Mouse (Mus musculus): ENCODE measurements around the gene Tanc2.

Gene Tanc2

DNA sequence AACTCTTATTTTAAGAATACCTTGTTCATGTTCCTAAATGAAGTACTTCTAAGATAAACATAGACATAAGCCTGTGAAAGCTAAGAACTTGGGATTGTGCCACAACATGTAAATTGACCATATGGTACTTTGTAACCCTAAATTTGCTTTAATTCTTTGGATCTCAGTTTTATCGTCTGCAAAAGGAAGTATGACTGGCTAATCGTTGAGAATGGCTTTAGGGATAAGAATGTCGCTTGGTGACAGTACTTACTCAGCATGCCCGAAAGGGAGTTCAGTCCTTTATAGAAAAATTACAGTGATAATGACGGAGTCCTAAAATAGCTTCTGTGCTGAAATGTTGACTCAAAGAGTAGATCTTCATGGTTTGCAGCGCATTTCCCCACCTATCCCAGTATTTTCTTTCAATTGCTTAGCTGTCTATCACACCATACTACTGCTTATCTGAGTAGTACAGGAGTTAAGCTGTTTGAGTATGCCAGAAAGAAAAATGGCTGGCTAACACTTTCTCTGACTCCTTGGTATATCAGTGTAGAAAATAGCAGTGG is 246.6 kb downstream of the Tanc2 start:
- Histone ChIP-seq H3K27me3 (ENCODE audit: control insufficient read depth, insufficient read depth, low read length, poor library complexity, severe bottlenecking) (no peaks in the 10 kb centered on the region), H3K36me3 (ENCODE audit: control insufficient read depth, insufficient read depth, low read length, poor library complexity, severe bottlenecking) (no peaks in the 10 kb centered on the region)
- DNase-seq (ENCODE audit: low read depth, low spot score), result no peak

GRCm38 (mm10) chr11:105837962-105838361 is 248.2 kb downstream of the Tanc2 start:
- H3K27me3 ChIP-seq (ENCODE audit: control insufficient read depth, insufficient read depth, low read length, poor library complexity, severe bottlenecking), result no peaks in the 10 kb centered on the region
- H3K36me3 ChIP-seq (ENCODE audit: control insufficient read depth, insufficient read depth, low read length, poor library complexity, severe bottlenecking), result no peaks in the 10 kb centered on the region
- DNase-seq (ENCODE audit: low read depth, low spot score), result no peak

- no peaks in the 10 kb centered on the region for H3K36me3 ChIP-seq (ENCODE audit: control insufficient read depth, insufficient read depth, low read length, poor library complexity, severe bottlenecking)
- H3K27me3 ChIP-seq (ENCODE audit: control insufficient read depth, insufficient read depth, low read length, poor library complexity, severe bottlenecking), result no peaks in the 10 kb centered on the region
- DNase-seq (ENCODE audit: low read depth, low spot score), result no peak
These were observed 256.1 kb downstream of the Tanc2 start for GRCm38 (mm10) chr11:105845901-105846300.

GRCm38 (mm10) chr11:105855504-105855903 is 265.7 kb downstream of the Tanc2 start:
- no peak for DNase-seq (ENCODE audit: low read depth, low spot score)
- no peaks in the 10 kb centered on the region for H3K36me3 ChIP-seq (ENCODE audit: control insufficient read depth, insufficient read depth, low read length, poor library complexity, severe bottlenecking)

GRCm38 (mm10) chr11:105858063-105858462 is 268.3 kb downstream of the Tanc2 start:
- no peak for DNase-seq (ENCODE audit: low read depth, low spot score)

More at GRCm38 (mm10) chr11:105855504-105855903, 265.7 kb downstream of the Tanc2 start:
- no peaks in the 10 kb centered on the region for H3K27me3 ChIP-seq (ENCODE audit: control insufficient read depth, insufficient read depth, low read length, poor library complexity, severe bottlenecking)

DNA sequence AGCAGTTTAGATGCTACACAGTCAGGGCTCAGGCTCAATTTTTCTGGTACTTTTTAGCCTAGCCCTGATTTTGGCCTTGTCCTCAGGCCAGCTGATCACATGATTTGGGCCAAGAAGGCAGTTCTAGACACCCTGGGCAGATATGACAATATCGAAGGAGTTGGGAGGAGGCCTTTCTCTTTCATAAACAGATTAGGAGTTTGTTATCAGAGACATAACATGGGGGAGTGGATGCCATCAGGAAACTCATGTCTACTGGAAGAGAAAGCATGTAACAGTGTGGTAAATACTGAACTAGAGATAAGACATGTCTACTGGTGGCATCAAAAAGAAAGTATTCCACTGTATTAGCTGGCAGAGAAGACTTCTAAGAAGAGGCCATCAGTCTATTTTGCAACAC is 295.8 kb downstream of the Tanc2 start:
- no peak for DNase-seq (ENCODE audit: low read depth, low spot score)
- Histone ChIP-seq H3K36me3 (ENCODE audit: control insufficient read depth, insufficient read depth, low read length, poor library complexity, severe bottlenecking) (no peaks in the 10 kb centered on the region), H3K27me3 (ENCODE audit: control insufficient read depth, insufficient read depth, low read length, poor library complexity, severe bottlenecking) (no peaks in the 10 kb centered on the region)

More at GRCm38 (mm10) chr11:105858063-105858462, 268.3 kb downstream of the Tanc2 start:
- Histone ChIP-seq H3K27me3 (ENCODE audit: control insufficient read depth, insufficient read depth, low read length, poor library complexity, severe bottlenecking) (no peaks in the 10 kb centered on the region), H3K36me3 (ENCODE audit: control insufficient read depth, insufficient read depth, low read length, poor library complexity, severe bottlenecking) (no peaks in the 10 kb centered on the region)

- DNase-seq (ENCODE audit: low read depth, low spot score), result no peak
- H3K27me3 ChIP-seq (ENCODE audit: control insufficient read depth, insufficient read depth, low read length, poor library complexity, severe bottlenecking), result no peaks in the 10 kb centered on the region
- no peaks in the 10 kb centered on the region for H3K36me3 ChIP-seq (ENCODE audit: control insufficient read depth, insufficient read depth, low read length, poor library complexity, severe bottlenecking)
These were observed 297.5 kb downstream of the Tanc2 start for GRCm38 (mm10) chr11:105887281-105887680.

DNA sequence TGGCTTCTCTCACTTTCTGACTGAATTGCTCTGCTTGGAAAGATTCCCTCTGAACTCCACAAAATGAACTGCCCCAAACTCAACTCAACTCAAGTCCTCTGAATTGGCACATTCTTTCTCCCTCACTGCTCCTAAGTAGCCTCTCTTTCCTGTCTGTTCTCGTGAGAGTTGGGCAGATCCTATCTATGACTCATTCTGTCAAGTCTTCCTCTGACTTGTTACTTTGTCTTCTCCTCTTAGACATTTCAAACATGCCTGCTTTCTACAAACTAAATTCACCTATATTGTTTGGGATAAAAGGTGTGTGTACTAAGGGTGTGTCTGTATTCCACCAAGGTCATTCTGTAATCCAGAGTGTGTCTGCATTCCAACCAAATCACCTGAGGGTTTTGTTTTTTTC is 309.4 kb downstream of the Tanc2 start:
- H3K27me3 ChIP-seq (ENCODE audit: control insufficient read depth, insufficient read depth, low read length, poor library complexity, severe bottlenecking), result no peaks in the 10 kb centered on the region
- no peak for DNase-seq (ENCODE audit: low read depth, low spot score)
- no peaks in the 10 kb centered on the region for H3K36me3 ChIP-seq (ENCODE audit: control insufficient read depth, insufficient read depth, low read length, poor library complexity, severe bottlenecking)

DNA sequence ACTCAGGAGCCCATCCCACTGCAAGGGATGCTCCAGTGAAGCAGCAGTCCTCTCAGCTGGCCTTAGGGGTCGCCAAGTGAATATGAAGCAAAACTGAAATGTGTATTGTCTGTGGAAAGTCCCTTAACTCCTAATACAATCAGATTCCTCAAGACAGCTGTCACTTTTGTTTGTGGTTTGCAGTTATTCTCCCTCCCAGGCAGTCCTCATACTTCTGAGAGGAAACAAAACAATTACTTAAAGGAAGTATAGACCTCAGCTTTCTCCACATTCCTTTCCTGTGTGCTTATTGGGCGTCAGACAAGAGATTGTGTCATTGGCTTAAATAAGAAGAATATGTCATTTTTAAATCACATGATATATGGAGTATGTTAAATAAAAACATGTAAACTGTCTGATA is 311.7 kb downstream of the Tanc2 start:
- DNase-seq (ENCODE audit: low read depth, low spot score), result peak; percentile 29
- Histone ChIP-seq H3K36me3 (ENCODE audit: control insufficient read depth, insufficient read depth, low read length, poor library complexity, severe bottlenecking) (no peaks in the 10 kb centered on the region), H3K27me3 (ENCODE audit: control insufficient read depth, insufficient read depth, low read length, poor library complexity, severe bottlenecking) (no peaks in the 10 kb centered on the region)

DNA sequence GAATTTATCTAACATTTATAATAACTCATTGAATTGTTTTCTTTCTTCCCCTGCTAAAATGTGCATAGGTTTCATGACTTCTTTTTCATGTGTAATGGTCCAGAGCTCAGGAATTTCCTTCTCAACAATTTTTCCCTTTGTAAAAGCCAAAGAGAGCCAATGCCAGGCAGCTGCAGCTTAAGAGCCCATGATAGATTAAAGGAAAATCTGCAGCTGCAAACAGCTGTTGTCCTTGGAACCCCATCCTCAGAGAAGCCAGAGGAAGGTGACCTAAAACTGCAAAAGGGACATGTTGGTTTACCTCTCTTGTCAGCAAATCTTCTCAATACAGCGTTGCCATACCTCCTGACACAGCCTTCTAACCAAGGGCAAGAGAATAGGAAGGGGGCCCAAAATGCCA is 313.2 kb downstream of the Tanc2 start:
- no peak for DNase-seq (ENCODE audit: low read depth, low spot score)
- no peaks in the 10 kb centered on the region for H3K27me3 ChIP-seq (ENCODE audit: control insufficient read depth, insufficient read depth, low read length, poor library complexity, severe bottlenecking)
- no peaks in the 10 kb centered on the region for H3K36me3 ChIP-seq (ENCODE audit: control insufficient read depth, insufficient read depth, low read length, poor library complexity, severe bottlenecking)

DNA sequence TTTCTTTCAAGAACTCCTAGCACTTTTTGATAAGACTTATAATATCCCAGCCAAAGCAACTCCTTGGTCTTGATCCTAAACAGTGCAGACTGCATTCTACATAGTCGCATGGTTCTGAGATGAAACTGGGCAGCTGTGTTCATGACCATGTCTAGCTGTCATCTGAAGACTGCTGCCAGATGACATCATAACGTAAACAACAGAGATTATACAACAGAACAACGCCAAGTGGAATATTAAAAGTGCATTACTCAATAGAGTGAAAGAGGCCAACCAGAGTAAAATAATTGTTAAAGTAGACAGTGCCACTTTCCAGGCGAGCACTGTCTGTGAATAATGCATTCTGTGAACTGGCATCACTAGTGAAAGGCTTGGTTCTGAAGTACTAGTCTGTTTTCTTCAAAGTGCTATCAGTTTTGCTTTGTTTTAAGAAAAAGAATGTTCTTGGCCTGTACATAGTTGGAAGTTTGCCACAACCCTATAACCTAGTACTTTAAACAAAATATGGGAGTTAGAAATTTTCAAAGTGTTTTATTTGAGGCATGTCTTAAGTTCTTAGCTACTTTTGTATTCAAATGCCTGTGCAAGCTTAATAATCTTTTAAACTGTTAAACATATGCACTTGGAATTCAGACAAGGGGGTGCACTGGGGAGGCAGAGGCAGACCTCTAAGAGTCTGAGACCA is 315.9 kb downstream of the Tanc2 start:
- Histone ChIP-seq H3K36me3 (ENCODE audit: control insufficient read depth, insufficient read depth, low read length, poor library complexity, severe bottlenecking) (no peaks in the 10 kb centered on the region), H3K27me3 (ENCODE audit: control insufficient read depth, insufficient read depth, low read length, poor library complexity, severe bottlenecking) (no peaks in the 10 kb centered on the region)
- DNase-seq (ENCODE audit: low read depth, low spot score), result no peak

DNA sequence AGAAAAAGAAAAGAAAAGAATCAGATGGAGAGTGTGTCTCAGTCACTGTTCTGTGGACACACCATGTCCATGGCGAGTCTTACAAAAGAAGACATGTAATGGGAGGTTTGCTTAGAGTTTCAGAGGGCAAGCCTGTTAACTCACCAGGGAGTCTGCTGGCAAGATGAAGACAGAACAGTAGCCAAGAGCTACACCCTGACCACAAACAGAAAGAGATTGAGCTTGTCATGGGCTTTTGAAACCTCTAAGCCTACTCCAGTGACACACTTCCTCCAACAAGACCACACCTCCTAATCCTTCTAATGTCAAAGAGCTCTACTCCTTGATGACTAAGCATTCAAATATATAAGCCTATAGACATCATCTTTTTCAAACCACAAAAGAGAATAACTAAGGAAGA is 317.6 kb downstream of the Tanc2 start:
- no peak for DNase-seq (ENCODE audit: low read depth, low spot score)
- no peaks in the 10 kb centered on the region for H3K36me3 ChIP-seq (ENCODE audit: control insufficient read depth, insufficient read depth, low read length, poor library complexity, severe bottlenecking)
- H3K27me3 ChIP-seq (ENCODE audit: control insufficient read depth, insufficient read depth, low read length, poor library complexity, severe bottlenecking), result no peaks in the 10 kb centered on the region

GRCm38 (mm10) chr11:105908926-105909325 is 319.1 kb downstream of the Tanc2 start:
- Histone ChIP-seq H3K36me3 (ENCODE audit: control insufficient read depth, insufficient read depth, low read length, poor library complexity, severe bottlenecking) (no peaks in the 10 kb centered on the region), H3K27me3 (ENCODE audit: control insufficient read depth, insufficient read depth, low read length, poor library complexity, severe bottlenecking) (no peaks in the 10 kb centered on the region)
- no peak for DNase-seq (ENCODE audit: low read depth, low spot score)

- Histone ChIP-seq H3K36me3 (ENCODE audit: control insufficient read depth, insufficient read depth, low read length, poor library complexity, severe bottlenecking) (no peaks in the 10 kb centered on the region), H3K27me3 (ENCODE audit: control insufficient read depth, insufficient read depth, low read length, poor library complexity, severe bottlenecking) (no peaks in the 10 kb centered on the region)
- DNase-seq (ENCODE audit: low read depth, low spot score), result no peak
These were observed 319.8 kb downstream of the Tanc2 start for GRCm38 (mm10) chr11:105909617-105910016.

DNA sequence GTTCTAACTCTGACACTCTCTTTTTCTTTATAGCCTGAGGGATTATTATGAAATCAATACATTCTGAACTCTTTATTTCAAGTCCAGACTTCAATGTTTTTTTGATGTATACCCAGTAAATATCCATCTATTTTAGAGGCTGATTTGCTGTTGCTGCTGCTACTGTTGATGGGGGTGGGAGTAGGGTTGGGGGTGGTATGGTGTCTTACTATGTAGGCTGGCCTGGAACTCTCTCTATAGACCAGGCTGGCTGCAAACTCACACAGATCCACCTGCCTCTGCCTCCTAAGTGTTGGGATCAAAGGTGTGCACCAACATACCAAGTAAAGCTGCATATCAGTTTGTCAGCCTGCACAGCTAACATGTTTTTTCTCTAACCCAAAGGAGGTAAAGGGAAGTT is 321.4 kb downstream of the Tanc2 start:
- no peaks in the 10 kb centered on the region for H3K36me3 ChIP-seq (ENCODE audit: control insufficient read depth, insufficient read depth, low read length, poor library complexity, severe bottlenecking)
- DNase-seq (ENCODE audit: low read depth, low spot score), result no peak
- H3K27me3 ChIP-seq (ENCODE audit: control insufficient read depth, insufficient read depth, low read length, poor library complexity, severe bottlenecking), result no peaks in the 10 kb centered on the region
